Mouse (Mus musculus): ENCODE data around the gene Dppa3. TPM values are rescaled to one million over a fixed set of nuclear protein-coding genes. Genes with fewer than 3 reads are reported as not detected.
A peak's percentile ranks its signal among the peaks of the same experiment; 100 is the strongest.

The Dppa3 gene
- polyA plus RNA-seq, 1 experiment, result 217 TPM

GRCm38 (mm10) chr6:122616022-122616421, 10.2 kb upstream of the Dppa3 start:
- TF ChIP-seq CTCF (IDR thresholded peaks at IDR 0.05; ENCODE audit: low read depth, low read length) (no peak), POLR2A (IDR thresholded peaks at IDR 0.05; ENCODE audit: insufficient read depth, low read length) (no peak), EP300 (IDR thresholded peaks at IDR 0.05; ENCODE audit: insufficient read depth, low read depth, low read length) (no peak)
- peaks cover 7% of the 10 kb centered on the region; the same call in 1 of the 2 replicates for H3K9me3 ChIP-seq (replicated peaks; ENCODE audit: control insufficient read depth, insufficient read depth, low read length, poor library complexity, severe bottlenecking)
- H3K27me3 ChIP-seq (ENCODE audit: control insufficient read depth, insufficient read depth, low read length, poor library complexity, severe bottlenecking), result no peaks in the 10 kb centered on the region
- no peak overlapping the region for H3K9ac ChIP-seq (ENCODE audit: low read depth, poor library complexity, severe bottlenecking)
- no peak overlapping the region for H3K4me3 ChIP-seq (ENCODE audit: low read depth, low read length)
- no peak overlapping the region for H3K27ac ChIP-seq (ENCODE audit: insufficient read depth, low read length)
- H3K36me3 ChIP-seq (ENCODE audit: control insufficient read depth, insufficient read depth, low read length, poor library complexity, severe bottlenecking), result no peaks in the 10 kb centered on the region
- peaks cover 4% of the 10 kb centered on the region for H3K4me1 ChIP-seq (ENCODE audit: control insufficient read depth, insufficient read depth, low read length)

- no peaks in the 10 kb centered on the region for H3K36me3 ChIP-seq (ENCODE audit: control insufficient read depth, insufficient read depth, low read length, poor library complexity, severe bottlenecking)
- H3K4me1 ChIP-seq (ENCODE audit: control insufficient read depth, insufficient read depth, low read length), result peaks cover 4% of the 10 kb centered on the region
- no peak overlapping the region for H3K9ac ChIP-seq (ENCODE audit: low read depth, poor library complexity, severe bottlenecking)
- peaks cover 4% of the 10 kb centered on the region; the same call in 1 of the 2 replicates for H3K9me3 ChIP-seq (replicated peaks; ENCODE audit: control insufficient read depth, insufficient read depth, low read length, poor library complexity, severe bottlenecking)
- H3K27me3 ChIP-seq (ENCODE audit: control insufficient read depth, insufficient read depth, low read length, poor library complexity, severe bottlenecking), result 0 out of 2 replicates have a peak, but pooled peaks cover 2% of the 10 kb centered on the region
- TF ChIP-seq EP300 (IDR thresholded peaks at IDR 0.05; ENCODE audit: insufficient read depth, low read depth, low read length) (no peak), CTCF (IDR thresholded peaks at IDR 0.05; ENCODE audit: low read depth, low read length) (no peak), POLR2A (IDR thresholded peaks at IDR 0.05; ENCODE audit: insufficient read depth, low read length) (no peak)
- H3K27ac ChIP-seq (ENCODE audit: insufficient read depth, low read length), result no peak overlapping the region
- H3K4me3 ChIP-seq (ENCODE audit: low read depth, low read length), result no peak overlapping the region
These were observed 5.1 kb upstream of the Dppa3 start for GRCm38 (mm10) chr6:122621066-122621465.

GRCm38 (mm10) chr6:122624480-122624879, 1.7 kb upstream of the Dppa3 start:
- no peak overlapping the region for H3K4me3 ChIP-seq (ENCODE audit: low read depth, low read length)
- H3K36me3 ChIP-seq (ENCODE audit: control insufficient read depth, insufficient read depth, low read length, poor library complexity, severe bottlenecking), result no peaks in the 10 kb centered on the region
- H3K27me3 ChIP-seq (ENCODE audit: control insufficient read depth, insufficient read depth, low read length, poor library complexity, severe bottlenecking), result 0 out of 2 replicates have a peak, but pooled peaks cover 2% of the 10 kb centered on the region
- no peak overlapping the region for H3K9ac ChIP-seq (ENCODE audit: low read depth, poor library complexity, severe bottlenecking)
- H3K9me3 ChIP-seq (replicated peaks; ENCODE audit: control insufficient read depth, insufficient read depth, low read length, poor library complexity, severe bottlenecking), result no peaks in the 10 kb centered on the region
- H3K27ac ChIP-seq (ENCODE audit: insufficient read depth, low read length), result no peak overlapping the region
- TF ChIP-seq CTCF (IDR thresholded peaks at IDR 0.05; ENCODE audit: low read depth, low read length), result no peak
- TF ChIP-seq EP300 (IDR thresholded peaks at IDR 0.05; ENCODE audit: insufficient read depth, low read depth, low read length), result peak; percentile 74
- H3K4me1 ChIP-seq (ENCODE audit: control insufficient read depth, insufficient read depth, low read length), result peaks cover 4% of the 10 kb centered on the region

- TF ChIP-seq EP300 (IDR thresholded peaks at IDR 0.05; ENCODE audit: insufficient read depth, low read depth, low read length), result no peak
- TF ChIP-seq POLR2A (IDR thresholded peaks at IDR 0.05; ENCODE audit: insufficient read depth, low read length), result no peak
- no peak for TF ChIP-seq CTCF (IDR thresholded peaks at IDR 0.05; ENCODE audit: low read depth, low read length)
- Histone ChIP-seq H3K36me3 (ENCODE audit: control insufficient read depth, insufficient read depth, low read length, poor library complexity, severe bottlenecking) (no peaks in the 10 kb centered on the region), H3K27ac (ENCODE audit: insufficient read depth, low read length) (no peak overlapping the region), H3K9ac (ENCODE audit: low read depth, poor library complexity, severe bottlenecking) (no peak overlapping the region), H3K9me3 (replicated peaks; ENCODE audit: control insufficient read depth, insufficient read depth, low read length, poor library complexity, severe bottlenecking) (no peaks in the 10 kb centered on the region), H3K4me1 (ENCODE audit: control insufficient read depth, insufficient read depth, low read length) (peaks cover 4% of the 10 kb centered on the region), H3K4me3 (ENCODE audit: low read depth, low read length) (no peak overlapping the region), H3K27me3 (ENCODE audit: control insufficient read depth, insufficient read depth, low read length, poor library complexity, severe bottlenecking) (0 out of 2 replicates have a peak, but pooled peaks cover 2% of the 10 kb centered on the region)
These were observed 1.1 kb upstream of the Dppa3 start for GRCm38 (mm10) chr6:122625156-122625555.

DNA sequence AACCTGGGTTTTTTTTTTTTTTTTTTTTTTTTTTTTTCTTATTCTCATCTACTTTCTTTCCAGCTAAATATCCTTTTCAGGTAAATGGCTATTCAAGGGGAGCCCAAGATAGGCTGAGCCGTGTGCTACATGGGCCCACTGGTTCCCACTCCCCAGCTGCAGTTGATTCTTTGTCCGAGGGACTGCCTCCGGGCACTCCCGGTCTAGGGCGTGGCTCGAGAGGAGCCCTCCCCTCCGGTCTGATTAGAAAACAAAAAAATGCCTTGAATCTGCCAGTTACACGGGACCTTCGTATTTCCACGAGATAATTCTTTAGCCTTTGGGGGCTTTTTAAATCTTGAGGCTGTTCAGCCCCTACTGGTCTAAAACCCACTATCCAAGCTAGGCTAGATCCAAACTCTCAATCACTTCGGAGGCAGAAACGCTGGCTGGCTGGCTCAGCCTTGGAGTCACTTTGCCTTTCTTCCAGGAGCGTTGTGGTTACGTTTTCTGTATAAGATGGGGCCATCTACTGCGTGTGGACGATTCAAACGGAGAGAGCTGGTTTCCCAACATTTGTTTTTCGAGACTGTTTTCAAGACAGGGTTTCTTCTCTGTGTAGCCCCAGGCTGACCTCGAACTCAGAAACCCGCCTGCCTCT, 1.4 kb downstream of the Dppa3 start:
- no peaks in the 10 kb centered on the region for H3K36me3 ChIP-seq (ENCODE audit: control insufficient read depth, insufficient read depth, low read length, poor library complexity, severe bottlenecking)
- peaks cover 2% of the 10 kb centered on the region for H3K4me1 ChIP-seq (ENCODE audit: control insufficient read depth, insufficient read depth, low read length)
- no peak for TF ChIP-seq POLR2A (IDR thresholded peaks at IDR 0.05; ENCODE audit: insufficient read depth, low read length)
- no peak for TF ChIP-seq CTCF (IDR thresholded peaks at IDR 0.05; ENCODE audit: low read depth, low read length)
- peak; percentile 81 for TF ChIP-seq EP300 (IDR thresholded peaks at IDR 0.05; ENCODE audit: insufficient read depth, low read depth, low read length)
- H3K9me3 ChIP-seq (replicated peaks; ENCODE audit: control insufficient read depth, insufficient read depth, low read length, poor library complexity, severe bottlenecking), result no peaks in the 10 kb centered on the region
- H3K9ac ChIP-seq (ENCODE audit: low read depth, poor library complexity, severe bottlenecking), result peak overlapping the region; percentile 33
- H3K27me3 ChIP-seq (ENCODE audit: control insufficient read depth, insufficient read depth, low read length, poor library complexity, severe bottlenecking), result 0 out of 2 replicates have a peak, but pooled peaks cover 2% of the 10 kb centered on the region
- peak overlapping the region; percentile 79 for H3K4me3 ChIP-seq (ENCODE audit: low read depth, low read length)
- H3K27ac ChIP-seq (ENCODE audit: insufficient read depth, low read length), result no peak overlapping the region

GRCm38 (mm10) chr6:122633411-122633810, 7.2 kb downstream of the Dppa3 start:
- H3K9me3 ChIP-seq (replicated peaks; ENCODE audit: control insufficient read depth, insufficient read depth, low read length, poor library complexity, severe bottlenecking), result no peaks in the 10 kb centered on the region
- H3K9ac ChIP-seq (ENCODE audit: low read depth, poor library complexity, severe bottlenecking), result peak overlapping the region; percentile 41
- H3K4me3 ChIP-seq (ENCODE audit: low read depth, low read length), result peak overlapping the region; percentile 54
- H3K4me1 ChIP-seq (ENCODE audit: control insufficient read depth, insufficient read depth, low read length), result no peaks in the 10 kb centered on the region
- no peaks in the 10 kb centered on the region for H3K27me3 ChIP-seq (ENCODE audit: control insufficient read depth, insufficient read depth, low read length, poor library complexity, severe bottlenecking)
- H3K27ac ChIP-seq (ENCODE audit: insufficient read depth, low read length), result no peak overlapping the region
- no peaks in the 10 kb centered on the region for H3K36me3 ChIP-seq (ENCODE audit: control insufficient read depth, insufficient read depth, low read length, poor library complexity, severe bottlenecking)
- TF ChIP-seq EP300 (IDR thresholded peaks at IDR 0.05; ENCODE audit: insufficient read depth, low read depth, low read length) (no peak), CTCF (IDR thresholded peaks at IDR 0.05; ENCODE audit: low read depth, low read length) (peak; percentile 73)
